Mouse (Mus musculus) forebrain, embryonic 11.5 days (tissue): ENCODE data around the gene Otos. TPM values are rescaled to one million over a fixed set of nuclear protein-coding genes. Genes with fewer than 3 reads are reported as not detected.

Source experiments
- ATAC-seq: fragments of 200-750 bp; cut with Nextera tagmentation; replicated peaks from 2 replicates; pipeline ENCODE4 v1.8.0; 2017; ENCODE audit warnings: moderate TSS enrichment; ENCODE audit not compliant: low FRiP score
- DNase-seq: peaks from one replicate; pipeline ENCODE4 v3.0.0-alpha.2; 2017; ENCODE audit warnings: low spot score
- H3K27ac ChIP-seq: fragments of 300-500 bp; sonication (generic); 2 replicates; pipeline ENCODE4 v1.5.1; 2014; ENCODE audit warnings: low read depth, low read length
- H3K27me3 ChIP-seq: fragments of 300-500 bp; sonication (generic); 2 replicates; pipeline ENCODE4 v1.6.1; 2014; ENCODE audit warnings: mild to moderate bottlenecking, low read length, mixed read lengths; ENCODE audit not compliant: control insufficient read depth, insufficient read depth
- H3K36me3 ChIP-seq: fragments of 300-500 bp; sonication (generic); 2 replicates; pipeline ENCODE4 v1.6.1; 2014; ENCODE audit warnings: mild to moderate bottlenecking, low read length, moderate library complexity, mixed read lengths; ENCODE audit not compliant: control insufficient read depth, insufficient read depth
- H3K4me1 ChIP-seq: fragments of 300-500 bp; sonication (generic); replicated peaks from 2 replicates; pipeline ENCODE4 v1.6.1; 2014; ENCODE audit warnings: low read length, mixed read lengths; ENCODE audit not compliant: control insufficient read depth, insufficient read depth
- H3K4me2 ChIP-seq: fragments of 300-500 bp; sonication (generic); 2 replicates; pipeline ENCODE4 v1.6.1; 2014; ENCODE audit warnings: low read depth, mild to moderate bottlenecking, low read length, moderate library complexity, mixed read lengths; ENCODE audit not compliant: severe bottlenecking
- H3K4me3 ChIP-seq: fragments of 300-500 bp; sonication (generic); 2 replicates; pipeline ENCODE4 v1.5.1; 2014; ENCODE audit warnings: low read depth, low read length
- H3K9ac ChIP-seq: fragments of 300-500 bp; sonication (generic); 2 replicates; pipeline ENCODE4 v1.6.1; 2014; ENCODE audit warnings: low read length
- H3K9me3 ChIP-seq: fragments of 300-500 bp; sonication (generic); 2 replicates; pipeline ENCODE4 v1.6.1; 2016; ENCODE audit warnings: low read length, mixed read lengths; ENCODE audit not compliant: control insufficient read depth
- WGBS: fragments of 180-500 bp; shearing (Covaris S2); extraction: QIAGEN DNeasy Blood & Tissue Kit; methylation state at CpG from one replicate; pipeline ENCODE4 v1.1.7; 2014; 5-methylcytosine and 5-hydroxymethylcytosine counted together
- polyA plus RNA-seq: library from polyadenylated mRNA; unstranded; fragments of >200 nt; fragmentation: Nextera tagmentation; extraction: Ambion mirVana; gene quantifications from 2 replicates; pipeline ENCODE4 v1.2.1, GENCODE M21; 2014

Gene Otos
- polyA plus RNA-seq, 1 experiment from 2014 or later: not detected

- H3K4me2 ChIP-seq: no peak overlapping the region
- 62% methylated on average over 2 of the region's 2 CpGs for WGBS
- H3K9ac ChIP-seq: no peak overlapping the region
- no peak overlapping the region for H3K4me3 ChIP-seq
- ATAC-seq (no peak), DNase-seq (no peak)
- H3K27ac ChIP-seq: no peak overlapping the region
- no peaks in the 10 kb centered on the region for H3K9me3 ChIP-seq
- H3K27me3 ChIP-seq: no peaks in the 10 kb centered on the region
- H3K36me3 ChIP-seq: no peaks in the 10 kb centered on the region
- H3K4me1 ChIP-seq: no peaks in the 10 kb centered on the region
Measured at GRCm38 (mm10) chr1:92654676-92655075, 6.0 kb upstream of the Otos start.

- no peaks in the 10 kb centered on the region for H3K9me3 ChIP-seq
- H3K4me3 ChIP-seq: no peak overlapping the region
- ATAC-seq (no peak), DNase-seq (no peak)
- no peaks in the 10 kb centered on the region for H3K27me3 ChIP-seq
- H3K4me2 ChIP-seq: no peak overlapping the region
- 93% methylated on average over 3 of the region's 3 CpGs for WGBS
- no peaks in the 10 kb centered on the region for H3K36me3 ChIP-seq
- H3K27ac ChIP-seq: no peak overlapping the region
- H3K9ac ChIP-seq: no peak overlapping the region
- no peaks in the 10 kb centered on the region for H3K4me1 ChIP-seq
Measured at GRCm38 (mm10) chr1:92653179-92653578, 4.5 kb upstream of the Otos start.

GRCm38 (mm10) chr1:92651467-92651866, 2.8 kb upstream of the Otos start:
- DNase-seq: no peak
- H3K36me3 ChIP-seq: no peaks in the 10 kb centered on the region
- no peaks in the 10 kb centered on the region for H3K4me1 ChIP-seq
- no peak overlapping the region for H3K4me2 ChIP-seq
- H3K9ac ChIP-seq: peak overlapping the region; percentile 21; the same call in 1 of the 2 replicates
- H3K4me3 ChIP-seq: no peak overlapping the region
- no peak overlapping the region for H3K27ac ChIP-seq
- no peaks in the 10 kb centered on the region for H3K9me3 ChIP-seq
- 50% methylated on average over 3 of the region's 3 CpGs for WGBS
- H3K27me3 ChIP-seq: no peaks in the 10 kb centered on the region
- no peak for ATAC-seq

GRCm38 (mm10) chr1:92648197-92648596, 444 bp downstream of the Otos start:
- Histone ChIP-seq H3K9ac (no peak overlapping the region), H3K9me3 (no peaks in the 10 kb centered on the region), H3K4me2 (no peak overlapping the region), H3K27ac (no peak overlapping the region), H3K4me3 (no peak overlapping the region), H3K27me3 (no peaks in the 10 kb centered on the region), H3K4me1 (no peaks in the 10 kb centered on the region), H3K36me3 (no peaks in the 10 kb centered on the region)
- WGBS: 59% methylated on average over 10 of the region's 10 CpGs
- ATAC-seq (peak; percentile 29; the same call in 1 of the 2 replicates), DNase-seq (no peak)

GRCm38 (mm10) chr1:92647752-92648151, 889 bp downstream of the Otos start:
- Histone ChIP-seq H3K4me3 (no peak overlapping the region), H3K4me2 (no peak overlapping the region), H3K27ac (no peak overlapping the region), H3K9me3 (no peaks in the 10 kb centered on the region), H3K36me3 (no peaks in the 10 kb centered on the region), H3K9ac (0 out of 2 replicates have a peak overlapping the region, but pooled peaks have one; percentile 36), H3K27me3 (no peaks in the 10 kb centered on the region), H3K4me1 (no peaks in the 10 kb centered on the region)
- DNase-seq: peak; percentile 92
- 7% methylated on average over 8 of the region's 8 CpGs for WGBS
- peak; percentile 50 for ATAC-seq

GRCm38 (mm10) chr1:92647026-92647425, 1.6 kb downstream of the Otos start:
- no peaks in the 10 kb centered on the region for H3K36me3 ChIP-seq
- no peaks in the 10 kb centered on the region for H3K27me3 ChIP-seq
- no peak overlapping the region for H3K4me3 ChIP-seq
- no peak overlapping the region for H3K4me2 ChIP-seq
- no peaks in the 10 kb centered on the region for H3K4me1 ChIP-seq
- 70% methylated on average over 4 of the region's 4 CpGs for WGBS
- DNase-seq: no peak
- no peak for ATAC-seq
- no peak overlapping the region for H3K9ac ChIP-seq
- H3K9me3 ChIP-seq: no peaks in the 10 kb centered on the region
- no peak overlapping the region for H3K27ac ChIP-seq

- WGBS: 83% methylated on average over 7 of the region's 7 CpGs
- no peak for DNase-seq
- Histone ChIP-seq H3K4me3 (no peak overlapping the region), H3K27me3 (no peaks in the 10 kb centered on the region), H3K36me3 (no peaks in the 10 kb centered on the region), H3K27ac (no peak overlapping the region), H3K4me1 (no peaks in the 10 kb centered on the region), H3K9me3 (no peaks in the 10 kb centered on the region), H3K9ac (no peak overlapping the region), H3K4me2 (no peak overlapping the region)
- ATAC-seq: no peak
Measured at GRCm38 (mm10) chr1:92646601-92647000, 2.0 kb downstream of the Otos start.

GRCm38 (mm10) chr1:92646111-92646510, 2.5 kb downstream of the Otos start:
- ATAC-seq (no peak), DNase-seq (peak; percentile 48)
- H3K4me3 ChIP-seq: no peak overlapping the region
- H3K27me3 ChIP-seq: no peaks in the 10 kb centered on the region
- H3K36me3 ChIP-seq: no peaks in the 10 kb centered on the region
- no peak overlapping the region for H3K4me2 ChIP-seq
- no peak overlapping the region for H3K9ac ChIP-seq
- no peaks in the 10 kb centered on the region for H3K9me3 ChIP-seq
- H3K27ac ChIP-seq: no peak overlapping the region
- 46% methylated on average over 2 of the region's 2 CpGs for WGBS
- H3K4me1 ChIP-seq: no peaks in the 10 kb centered on the region

GRCm38 (mm10) chr1:92644916-92645315, 3.7 kb downstream of the Otos start:
- Histone ChIP-seq H3K27me3 (no peaks in the 10 kb centered on the region), H3K9ac (no peak overlapping the region), H3K4me3 (no peak overlapping the region), H3K4me2 (no peak overlapping the region), H3K4me1 (peaks cover 6% of the 10 kb centered on the region; the same call in 1 of the 2 replicates), H3K36me3 (no peaks in the 10 kb centered on the region), H3K27ac (no peak overlapping the region), H3K9me3 (no peaks in the 10 kb centered on the region)
- peak; percentile 51 for DNase-seq
- WGBS: 82% methylated on average over 5 of the region's 5 CpGs
- no peak for ATAC-seq
